Mouse (Mus musculus): Measurements from ENCODE around the gene Wtap. TPM values are rescaled to one million over a fixed set of nuclear protein-coding genes. Genes with fewer than 3 reads are reported as not detected.
A peak's percentile ranks its signal among the peaks of the same experiment; 100 is the strongest.
"Not testable (repeated sequence)": the region's sequence is repeated elsewhere in the genome, so short reads cannot be mapped to it uniquely, and the experiment has no call there.

The Wtap gene
- polyA plus RNA-seq, 1 experiment: 57.6 TPM

DNA sequence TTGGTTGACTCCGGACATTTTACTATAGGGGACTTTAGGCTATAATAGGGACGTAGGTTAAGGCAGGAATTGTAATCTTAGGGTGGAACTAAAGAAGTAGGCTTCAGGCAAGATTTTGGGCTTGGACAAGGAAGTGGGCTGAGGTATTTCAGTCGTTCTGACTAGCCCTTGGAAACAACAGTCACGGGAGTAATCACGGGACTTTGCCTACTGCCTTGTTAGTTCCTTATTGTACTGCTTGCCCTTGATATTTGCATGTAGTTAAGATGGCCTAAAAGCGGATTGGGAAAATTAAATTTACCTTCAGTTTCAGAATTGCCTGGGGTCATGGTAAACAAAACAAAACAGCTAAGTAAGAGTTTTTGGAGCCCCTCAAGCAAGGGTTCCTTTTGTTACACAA, 5.1 kb upstream of the Wtap start:
- TF ChIP-seq CTCF (IDR thresholded peaks at IDR 0.05; ENCODE audit: borderline replicate concordance, insufficient read depth, low read depth, low read length) (no peak), POLR2A (IDR thresholded peaks at IDR 0.05; ENCODE audit: borderline replicate concordance, insufficient read depth, low read length) (no peak)
- H3K27ac ChIP-seq (ENCODE audit: insufficient read depth, low read length): no peak overlapping the region
- no peaks in the 10 kb centered on the region for H3K4me1 ChIP-seq (ENCODE audit: control insufficient read depth, insufficient read depth, low read length)
- no peak overlapping the region for H3K4me3 ChIP-seq (replicated peaks; ENCODE audit: insufficient read depth, low read depth, low read length)
- 79% methylated on average over 6 of the region's 6 CpGs for WGBS
- DNase-seq: no peak
- no peaks in the 10 kb centered on the region for H3K27me3 ChIP-seq (ENCODE audit: control insufficient read depth, insufficient read depth, low read length)

DNA sequence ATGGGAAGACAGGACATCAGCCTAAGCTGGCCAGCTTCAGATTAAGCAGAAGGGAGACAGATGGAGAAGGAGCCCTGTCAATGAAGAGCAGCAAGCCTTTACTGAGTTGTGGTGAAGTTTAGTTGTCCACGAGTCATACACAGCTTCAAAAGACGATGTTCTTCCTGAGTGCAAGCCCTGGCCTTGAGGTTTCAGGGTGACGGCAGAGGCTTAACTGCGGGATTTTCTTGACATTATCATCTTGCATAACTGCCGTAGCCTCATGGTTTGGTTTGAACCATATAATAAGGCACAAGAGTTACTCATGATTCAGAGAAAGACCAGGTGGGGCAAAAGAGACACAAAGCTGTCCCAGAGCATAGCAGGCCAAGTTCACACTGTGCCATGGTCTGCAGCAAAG, 3.9 kb upstream of the Wtap start:
- Histone ChIP-seq H3K27me3 (ENCODE audit: control insufficient read depth, insufficient read depth, low read length) (no peaks in the 10 kb centered on the region), H3K4me3 (replicated peaks; ENCODE audit: insufficient read depth, low read depth, low read length) (no peak overlapping the region), H3K27ac (ENCODE audit: insufficient read depth, low read length) (no peak overlapping the region), H3K4me1 (ENCODE audit: control insufficient read depth, insufficient read depth, low read length) (no peaks in the 10 kb centered on the region)
- DNase-seq: no peak
- TF ChIP-seq POLR2A (IDR thresholded peaks at IDR 0.05; ENCODE audit: borderline replicate concordance, insufficient read depth, low read length) (no peak), CTCF (IDR thresholded peaks at IDR 0.05; ENCODE audit: borderline replicate concordance, insufficient read depth, low read depth, low read length) (no peak)
- WGBS: 89% methylated on average over 5 of the region's 5 CpGs

- Histone ChIP-seq H3K4me3 (replicated peaks; ENCODE audit: insufficient read depth, low read depth, low read length) (no peak overlapping the region), H3K27ac (ENCODE audit: insufficient read depth, low read length) (no peak overlapping the region), H3K27me3 (ENCODE audit: control insufficient read depth, insufficient read depth, low read length) (no peaks in the 10 kb centered on the region), H3K4me1 (ENCODE audit: control insufficient read depth, insufficient read depth, low read length) (no peaks in the 10 kb centered on the region)
- WGBS: 9% methylated on average over 3 of the region's 3 CpGs
- TF ChIP-seq POLR2A (IDR thresholded peaks at IDR 0.05; ENCODE audit: borderline replicate concordance, insufficient read depth, low read length) (no peak), CTCF (IDR thresholded peaks at IDR 0.05; ENCODE audit: borderline replicate concordance, insufficient read depth, low read depth, low read length) (peak; percentile 45; the same call in 1 of the 2 replicates)
- peak; percentile 68 to 69 for DNase-seq
Measured at GRCm38 (mm10) chr17:12996345-12996744, 2.4 kb upstream of the Wtap start.

DNA sequence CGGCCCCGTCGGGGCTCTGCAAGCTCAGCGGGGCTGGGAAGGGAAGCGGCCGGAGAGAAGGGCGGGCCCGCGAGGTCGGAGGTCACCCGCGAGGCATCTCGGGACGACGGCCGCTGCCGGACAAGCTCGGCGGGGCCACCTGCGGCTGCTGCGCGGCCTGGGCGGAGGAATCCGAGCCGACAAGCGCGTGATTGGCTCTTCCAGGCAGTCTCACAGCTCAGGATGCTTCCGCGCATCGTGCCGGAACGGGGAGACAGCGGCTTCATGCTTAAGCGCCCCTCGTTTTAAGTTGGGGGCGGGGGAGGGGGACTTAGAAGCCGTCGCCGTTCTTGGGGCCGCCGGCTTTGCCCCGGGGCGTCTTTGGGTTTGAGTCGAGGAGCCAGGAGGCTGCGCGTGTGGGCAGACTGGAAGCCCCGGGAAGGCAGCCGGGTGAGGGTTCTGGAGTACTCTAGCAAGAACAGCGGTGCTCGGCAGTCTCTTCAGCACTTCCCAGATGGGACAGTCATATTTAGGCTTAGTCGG, 1.4 kb downstream of the Wtap start:
- Histone ChIP-seq H3K4me1 (ENCODE audit: control insufficient read depth, insufficient read depth, low read length) (peaks cover 5% of the 10 kb centered on the region; the same call in 1 of the 2 replicates), H3K4me3 (replicated peaks; ENCODE audit: insufficient read depth, low read depth, low read length) (peak overlapping the region; percentile 97), H3K27ac (ENCODE audit: insufficient read depth, low read length) (peak overlapping the region; percentile 90), H3K27me3 (ENCODE audit: control insufficient read depth, insufficient read depth, low read length) (no peaks in the 10 kb centered on the region)
- WGBS: under 1% methylated on average over 51 of the region's 51 CpGs
- peak; percentile 98 for DNase-seq
- TF ChIP-seq CTCF (IDR thresholded peaks at IDR 0.05; ENCODE audit: borderline replicate concordance, insufficient read depth, low read depth, low read length): no peak
- TF ChIP-seq POLR2A (IDR thresholded peaks at IDR 0.05; ENCODE audit: borderline replicate concordance, insufficient read depth, low read length): peak; percentile 96

- under 1% methylated on average over 81 of the region's 84 CpGs for WGBS
- TF ChIP-seq CTCF (IDR thresholded peaks at IDR 0.05; ENCODE audit: borderline replicate concordance, insufficient read depth, low read depth, low read length) (no peak), POLR2A (IDR thresholded peaks at IDR 0.05; ENCODE audit: borderline replicate concordance, insufficient read depth, low read length) (peak; percentile 26; the same call in 1 of the 2 replicates)
- Histone ChIP-seq H3K4me1 (ENCODE audit: control insufficient read depth, insufficient read depth, low read length) (peaks cover 5% of the 10 kb centered on the region; the same call in 1 of the 2 replicates), H3K27me3 (ENCODE audit: control insufficient read depth, insufficient read depth, low read length) (no peaks in the 10 kb centered on the region), H3K27ac (ENCODE audit: insufficient read depth, low read length) (peak overlapping the region; percentile 99), H3K4me3 (replicated peaks; ENCODE audit: insufficient read depth, low read depth, low read length) (peak overlapping the region; percentile 97)
- DNase-seq: peak; percentile 90 to 94
Measured at GRCm38 (mm10) chr17:12991635-12992358, 2.2 kb downstream of the Wtap start.

DNA sequence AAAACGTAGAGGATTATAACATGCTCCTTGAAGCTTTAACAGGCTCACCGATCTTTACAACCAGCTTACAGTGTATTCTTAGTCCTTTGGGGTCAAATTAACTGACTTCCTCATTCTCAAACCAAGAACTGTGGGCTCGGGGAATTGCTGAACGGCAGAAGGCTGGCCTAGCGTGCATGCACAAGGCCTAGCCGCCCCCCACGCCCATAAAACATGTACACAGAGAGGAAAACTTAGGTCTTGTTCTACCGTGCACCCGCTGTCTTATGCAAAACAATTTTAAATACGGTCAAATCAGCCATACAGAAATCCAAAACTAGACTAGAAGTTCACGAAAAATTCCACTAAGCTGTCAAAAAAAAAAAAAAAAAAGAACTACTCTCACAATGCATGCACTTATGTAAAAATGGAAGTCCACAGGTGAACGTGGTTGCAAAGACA, 2.8 kb downstream of the Wtap start:
- 1% methylated on average over 12 of the region's 12 CpGs for WGBS
- Histone ChIP-seq H3K4me1 (ENCODE audit: control insufficient read depth, insufficient read depth, low read length) (peaks cover 5% of the 10 kb centered on the region; the same call in 1 of the 2 replicates), H3K4me3 (replicated peaks; ENCODE audit: insufficient read depth, low read depth, low read length) (peak overlapping the region; percentile 97), H3K27ac (ENCODE audit: insufficient read depth, low read length) (peak overlapping the region; percentile 99; the same call in 1 of the 2 replicates), H3K27me3 (ENCODE audit: control insufficient read depth, insufficient read depth, low read length) (no peaks in the 10 kb centered on the region)
- no peak for DNase-seq
- TF ChIP-seq POLR2A (IDR thresholded peaks at IDR 0.05; ENCODE audit: borderline replicate concordance, insufficient read depth, low read length) (no peak), CTCF (IDR thresholded peaks at IDR 0.05; ENCODE audit: borderline replicate concordance, insufficient read depth, low read depth, low read length) (no peak)

GRCm38 (mm10) chr17:12990567-12991145, 3.3 kb downstream of the Wtap start:
- H3K27ac ChIP-seq (ENCODE audit: insufficient read depth, low read length): no peak overlapping the region
- WGBS: 32% methylated on average over 8 of the region's 8 CpGs
- TF ChIP-seq CTCF (IDR thresholded peaks at IDR 0.05; ENCODE audit: borderline replicate concordance, insufficient read depth, low read depth, low read length) (no peak), POLR2A (IDR thresholded peaks at IDR 0.05; ENCODE audit: borderline replicate concordance, insufficient read depth, low read length) (no peak)

GRCm38 (mm10) chr17:12988096-12988495, 5.9 kb downstream of the Wtap start:
- WGBS: 89% methylated on average over 8 of the region's 8 CpGs
- not testable (repeated sequence) for H3K27me3 ChIP-seq (ENCODE audit: control insufficient read depth, insufficient read depth, low read length); H3K4me3 ChIP-seq (replicated peaks; ENCODE audit: insufficient read depth, low read depth, low read length); H3K27ac ChIP-seq (ENCODE audit: insufficient read depth, low read length); H3K4me1 ChIP-seq (ENCODE audit: control insufficient read depth, insufficient read depth, low read length); DNase-seq

More at GRCm38 (mm10) chr17:12990567-12991145, 3.3 kb downstream of the Wtap start:
- Histone ChIP-seq H3K4me1 (ENCODE audit: control insufficient read depth, insufficient read depth, low read length) (peaks cover 5% of the 10 kb centered on the region; the same call in 1 of the 2 replicates), H3K27me3 (ENCODE audit: control insufficient read depth, insufficient read depth, low read length) (no peaks in the 10 kb centered on the region), H3K4me3 (replicated peaks; ENCODE audit: insufficient read depth, low read depth, low read length) (peak overlapping the region; percentile 97)
- DNase-seq: no peak
